Mouse (Mus musculus): ENCODE data around the gene Bach2.

The Bach2 gene

GRCm38 (mm10) chr4:32334765-32335164, 96.2 kb downstream of the Bach2 start:
- DNase-seq, result no peak

- no peak for DNase-seq
These were observed 97.1 kb downstream of the Bach2 start for GRCm38 (mm10) chr4:32335659-32336058.

- no peak for DNase-seq
These were observed 98.0 kb downstream of the Bach2 start for GRCm38 (mm10) chr4:32336642-32337041.

- DNase-seq, result peak; percentile 66
These were observed 99.0 kb downstream of the Bach2 start for GRCm38 (mm10) chr4:32337638-32338037.

GRCm38 (mm10) chr4:32338451-32338850, 99.8 kb downstream of the Bach2 start:
- DNase-seq, result no peak

GRCm38 (mm10) chr4:32340844-32341243, 102.2 kb downstream of the Bach2 start:
- DNase-seq, result no peak

GRCm38 (mm10) chr4:32342269-32342668, 103.7 kb downstream of the Bach2 start:
- DNase-seq, result no peak

GRCm38 (mm10) chr4:32343256-32344165, 104.9 kb downstream of the Bach2 start:
- DNase-seq, result no peak

- no peak for DNase-seq
These were observed 105.7 kb downstream of the Bach2 start for GRCm38 (mm10) chr4:32344276-32344675.

- DNase-seq, result no peak
These were observed 108.6 kb downstream of the Bach2 start for GRCm38 (mm10) chr4:32347202-32347601.

- no peak for DNase-seq
These were observed 109.1 kb downstream of the Bach2 start for GRCm38 (mm10) chr4:32347711-32348110.

- DNase-seq, result no peak
These were observed 110.8 kb downstream of the Bach2 start for GRCm38 (mm10) chr4:32349361-32349760.

- DNase-seq, result no peak
These were observed 112.6 kb downstream of the Bach2 start for GRCm38 (mm10) chr4:32351236-32351635.

GRCm38 (mm10) chr4:32351661-32352246, 113.2 kb downstream of the Bach2 start:
- DNase-seq, result no peak

GRCm38 (mm10) chr4:32352442-32352841, 113.8 kb downstream of the Bach2 start:
- no peak for DNase-seq

GRCm38 (mm10) chr4:32352842-32353241, 114.2 kb downstream of the Bach2 start:
- DNase-seq, result no peak

GRCm38 (mm10) chr4:32355935-32356617, 117.5 kb downstream of the Bach2 start:
- DNase-seq, result no peak

GRCm38 (mm10) chr4:32357996-32358600, 119.5 kb downstream of the Bach2 start:
- no peak for DNase-seq

- no peak for DNase-seq
These were observed 120.2 kb downstream of the Bach2 start for GRCm38 (mm10) chr4:32358602-32359464.

- no peak for DNase-seq
These were observed 121.0 kb downstream of the Bach2 start for GRCm38 (mm10) chr4:32359634-32360033.

- no peak for DNase-seq
These were observed 121.9 kb downstream of the Bach2 start for GRCm38 (mm10) chr4:32360496-32360895.

GRCm38 (mm10) chr4:32363488-32363984, 124.9 kb downstream of the Bach2 start:
- no peak for DNase-seq

All from liver (tissue).